Mouse (Mus musculus) myocyte (in vitro differentiated cells): Measurements from ENCODE around the gene Sf3b1. TPM values are rescaled to one million over a fixed set of nuclear protein-coding genes. Genes with fewer than 3 reads are reported as not detected.

Experiments used
- H3K27me3 ChIP-seq: one replicate; pipeline ENCODE4 v1.6.1; 2011; ENCODE audit not compliant: control insufficient read depth, insufficient read depth, insufficient read length
- H3K36me3 ChIP-seq: one replicate; pipeline ENCODE4 v1.6.1; 2011; ENCODE audit not compliant: control insufficient read depth, insufficient read depth
- H3K4me2 ChIP-seq: one replicate; pipeline ENCODE4 v1.6.1; 2011; ENCODE audit warnings: low read depth, control low read depth
- H3K4me3 ChIP-seq: one replicate; pipeline ENCODE4 v1.5.1; 2011; ENCODE audit warnings: mild to moderate bottlenecking, control low read depth, moderate library complexity
- H3K79me2 ChIP-seq: one replicate; pipeline ENCODE4 v1.6.1; 2011; ENCODE audit not compliant: control insufficient read depth, insufficient read depth
- H3ac ChIP-seq: one replicate; pipeline ENCODE4 v1.6.1; 2011; ENCODE audit not compliant: control insufficient read depth, insufficient read length
- CEBPB ChIP-seq: IDR thresholded peaks from 2 replicates; pipeline ENCODE4 v1.6.1; 2011; ENCODE audit warnings: mild to moderate bottlenecking, moderate library complexity; ENCODE audit not compliant: poor library complexity, insufficient read depth, severe bottlenecking
- E2F4 ChIP-seq: IDR thresholded peaks from one replicate; pipeline ENCODE4 v1.6.1; 2011; ENCODE audit warnings: mild to moderate bottlenecking, control low read depth, moderate library complexity; ENCODE audit not compliant: insufficient read depth
- MAX ChIP-seq: IDR thresholded peaks from one replicate; pipeline ENCODE4 v1.6.1; 2011; ENCODE audit warnings: low read depth, mild to moderate bottlenecking, control low read depth
- MYOD1 ChIP-seq, 3 experiments: IDR thresholded peaks; one replicate each; pipeline ENCODE4 v1.6.1; 2011; ENCODE audit warnings: control low read depth in 2 of 3, low read depth in 2 of 3, mild to moderate bottlenecking in 2 of 3, moderate library complexity in 1 of 3; ENCODE audit not compliant: insufficient read length in 2 of 3, control insufficient read depth in 1 of 3
- MYOG ChIP-seq, 3 experiments: IDR thresholded peaks; one replicate each; pipeline ENCODE4 v1.6.1; 2011; ENCODE audit warnings: control low read depth in 2 of 3, low read depth in 2 of 3, mild to moderate bottlenecking in 2 of 3; ENCODE audit not compliant: insufficient read length in 2 of 3, control insufficient read depth in 1 of 3, insufficient read depth in 1 of 3
- POLR2A ChIP-seq: IDR thresholded peaks from one replicate; pipeline ENCODE4 v1.6.1; 2011; ENCODE audit warnings: low read depth, mild to moderate bottlenecking, control low read depth, moderate library complexity; ENCODE audit not compliant: insufficient read length
- POLR2AphosphoS2 ChIP-seq: IDR thresholded peaks from one replicate; pipeline ENCODE4 v1.6.1; 2011; ENCODE audit warnings: low read depth, control low read depth; ENCODE audit not compliant: insufficient read length
- REST ChIP-seq: IDR thresholded peaks from one replicate; pipeline ENCODE4 v1.6.1; 2011; ENCODE audit warnings: mild to moderate bottlenecking, control low read depth, moderate library complexity; ENCODE audit not compliant: insufficient read depth, insufficient read length
- SRF ChIP-seq: IDR thresholded peaks from one replicate; pipeline ENCODE4 v1.6.1; 2011; ENCODE audit warnings: low read depth; ENCODE audit not compliant: control insufficient read depth, insufficient read length
- TCF12 ChIP-seq: IDR thresholded peaks from one replicate; pipeline ENCODE4 v1.6.1; 2011; ENCODE audit warnings: mild to moderate bottlenecking, control low read depth; ENCODE audit not compliant: poor library complexity, insufficient read depth, severe bottlenecking
- TCF3 ChIP-seq: IDR thresholded peaks from one replicate; pipeline ENCODE4 v1.6.1; 2011; ENCODE audit warnings: low read depth, control low read depth; ENCODE audit not compliant: insufficient read length
- USF1 ChIP-seq: IDR thresholded peaks from one replicate; pipeline ENCODE4 v1.6.1; 2011; ENCODE audit warnings: low read depth, mild to moderate bottlenecking, control low read depth, moderate library complexity
- polyA plus RNA-seq: library from polyadenylated mRNA; unstranded; fragments of >200 nt; fragmentation: generic; extraction: Trizol; gene quantifications from one replicate; pipeline ENCODE4 v1.2.1, GENCODE M21; 2012; ENCODE audit warnings: missing spikeins

Sf3b1 gene
- polyA plus RNA-seq, 1 experiment, result 31.8 TPM

DNA sequence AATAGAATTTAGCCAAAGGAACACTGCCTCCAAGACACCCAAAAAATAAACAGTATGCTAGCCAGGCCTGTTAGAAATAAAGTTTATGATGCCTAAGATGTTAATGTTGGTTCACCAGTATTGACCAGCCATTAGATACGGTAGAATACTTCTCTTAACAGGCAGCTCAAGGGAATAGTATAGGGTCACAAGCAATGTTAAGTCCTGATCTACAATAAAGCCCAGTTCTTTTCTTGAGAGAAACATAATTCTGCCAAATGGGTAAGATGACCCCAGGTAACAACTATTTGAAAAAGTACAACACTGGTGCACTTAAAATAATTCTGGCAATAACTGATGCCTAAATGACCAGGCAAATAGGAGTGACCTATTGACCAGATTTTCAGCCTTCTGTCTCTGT lies 685 bp upstream of the Sf3b1 start:
- Histone ChIP-seq H3ac (no peak overlapping the region), H3K4me2 (peak overlapping the region; percentile 63), H3K36me3 (no peaks in the 10 kb centered on the region), H3K79me2 (peaks cover 42% of the 10 kb centered on the region), H3K4me3 (peak overlapping the region; percentile 97), H3K27me3 (no peaks in the 10 kb centered on the region)
- TF ChIP-seq E2F4, result no peak
- TF ChIP-seq USF1, result no peak
- TF ChIP-seq CEBPB, result no peak
- no peak for TF ChIP-seq MYOG (IDR thresholded peaks at IDR 0.05; ENCODE audit: control insufficient read depth in 1 of 3, insufficient read depth in 1 of 3, insufficient read length in 2 of 3, low read depth in 2 of 3)
- no peak for TF ChIP-seq MAX
- no peak for TF ChIP-seq POLR2A
- TF ChIP-seq TCF12, result no peak
- no peak for TF ChIP-seq TCF3
- TF ChIP-seq MYOD1 (IDR thresholded peaks at IDR 0.05; ENCODE audit: control insufficient read depth in 1 of 3, insufficient read length in 2 of 3, low read depth in 2 of 3), result no peak
- TF ChIP-seq POLR2AphosphoS2, result no peak
- no peak for TF ChIP-seq REST
- no peak for TF ChIP-seq SRF

DNA sequence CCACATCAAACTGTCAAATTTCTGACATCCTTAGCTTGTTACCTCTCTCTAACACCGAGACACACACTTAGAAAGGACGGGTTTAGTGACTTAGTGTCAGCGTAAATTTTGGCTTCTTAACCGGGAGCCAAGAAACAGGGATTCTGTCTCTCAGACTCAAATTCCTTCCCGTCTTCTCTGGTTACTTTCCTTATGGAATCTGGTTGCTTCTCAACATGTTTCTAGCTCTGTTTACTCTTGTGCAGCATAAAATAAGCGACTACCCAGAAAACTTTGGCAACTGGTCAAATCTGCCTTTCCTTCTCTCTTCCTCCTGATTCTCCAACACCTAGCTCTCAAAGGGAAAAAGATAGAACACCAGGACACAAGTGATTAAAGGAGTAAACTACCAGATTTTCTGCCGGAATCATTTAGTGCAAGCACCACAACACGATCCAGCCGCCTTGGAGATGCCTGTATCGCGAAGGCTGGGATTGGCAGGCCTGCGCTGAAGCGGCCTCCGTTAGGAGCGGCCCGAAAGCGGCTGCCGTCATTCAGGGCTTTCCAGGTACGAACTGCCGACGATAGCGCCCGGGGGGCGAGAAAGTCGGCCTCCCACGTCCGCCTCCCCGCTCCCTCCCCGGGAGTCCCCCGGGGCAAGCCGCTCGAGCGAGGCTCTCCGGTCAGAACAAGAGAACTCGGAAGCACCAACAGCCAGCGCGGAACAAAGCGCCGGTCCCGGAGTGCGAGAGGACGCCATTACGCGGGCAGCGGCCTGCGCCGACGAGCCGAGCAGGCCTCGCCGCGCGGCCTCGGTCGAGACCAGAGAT lies 633 bp downstream of the Sf3b1 start:
- Histone ChIP-seq H3K4me3 (peak overlapping the region; percentile 97), H3K4me2 (peak overlapping the region; percentile 98), H3K79me2 (peaks cover 55% of the 10 kb centered on the region), H3ac (peak overlapping the region; percentile 98), H3K27me3 (no peaks in the 10 kb centered on the region), H3K36me3 (no peaks in the 10 kb centered on the region)
- TF ChIP-seq MYOG (IDR thresholded peaks at IDR 0.05; ENCODE audit: control insufficient read depth in 1 of 3, insufficient read depth in 1 of 3, insufficient read length in 2 of 3, low read depth in 2 of 3) (no peak), E2F4 (no peak), MYOD1 (IDR thresholded peaks at IDR 0.05; ENCODE audit: control insufficient read depth in 1 of 3, insufficient read length in 2 of 3, low read depth in 2 of 3) (no peak), MAX (no peak), POLR2AphosphoS2 (no peak), CEBPB (no peak), SRF (no peak), USF1 (no peak), POLR2A (no peak), REST (no peak), TCF3 (no peak), TCF12 (no peak)

DNA sequence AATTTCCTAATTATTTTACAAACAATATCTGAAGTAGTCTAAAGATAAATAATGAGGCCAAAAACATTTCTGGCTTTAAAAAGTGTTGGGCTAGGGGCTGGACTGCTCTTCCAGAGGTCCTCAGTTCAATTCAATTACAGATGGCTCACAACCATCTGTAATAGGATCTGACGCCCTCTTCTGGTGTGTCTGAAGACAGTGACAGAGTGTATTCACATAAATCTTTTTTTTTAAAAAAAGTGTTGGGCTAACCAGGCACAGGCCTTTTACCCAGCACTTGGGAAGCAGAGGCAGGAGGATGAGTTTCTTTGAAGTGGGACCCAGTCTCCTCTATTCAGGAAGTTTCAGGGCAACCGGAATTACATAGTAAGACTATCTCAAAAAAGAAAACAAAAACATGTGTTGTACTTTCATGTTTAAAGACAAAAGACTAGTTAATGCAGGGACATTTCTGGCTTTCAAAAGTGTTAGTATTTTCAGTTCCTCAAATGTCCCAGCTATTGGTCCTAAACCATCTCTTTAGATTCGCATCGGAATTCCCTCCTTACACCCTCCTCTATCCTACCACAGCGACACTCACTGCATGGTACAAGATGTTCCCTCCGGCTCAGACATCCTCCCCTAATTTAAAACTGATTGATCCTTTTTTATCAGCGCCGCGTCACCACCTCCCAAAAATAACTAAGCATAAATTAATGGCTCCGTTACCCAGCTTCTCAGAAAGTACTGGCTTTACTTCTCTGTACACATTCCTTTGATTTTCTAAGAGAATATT lies 1.4 kb downstream of the Sf3b1 start:
- peak overlapping the region; percentile 98 for H3ac ChIP-seq
- TF ChIP-seq POLR2A (no peak), MYOG (IDR thresholded peaks at IDR 0.05; ENCODE audit: control insufficient read depth in 1 of 3, insufficient read depth in 1 of 3, insufficient read length in 2 of 3, low read depth in 2 of 3) (no peak), SRF (no peak), TCF3 (no peak), CEBPB (no peak)
- H3K79me2 ChIP-seq, result peaks cover 63% of the 10 kb centered on the region
- no peaks in the 10 kb centered on the region for H3K27me3 ChIP-seq
- H3K4me3 ChIP-seq, result peak overlapping the region; percentile 97
- H3K36me3 ChIP-seq, result no peaks in the 10 kb centered on the region
- peak overlapping the region; percentile 98 for H3K4me2 ChIP-seq

DNA sequence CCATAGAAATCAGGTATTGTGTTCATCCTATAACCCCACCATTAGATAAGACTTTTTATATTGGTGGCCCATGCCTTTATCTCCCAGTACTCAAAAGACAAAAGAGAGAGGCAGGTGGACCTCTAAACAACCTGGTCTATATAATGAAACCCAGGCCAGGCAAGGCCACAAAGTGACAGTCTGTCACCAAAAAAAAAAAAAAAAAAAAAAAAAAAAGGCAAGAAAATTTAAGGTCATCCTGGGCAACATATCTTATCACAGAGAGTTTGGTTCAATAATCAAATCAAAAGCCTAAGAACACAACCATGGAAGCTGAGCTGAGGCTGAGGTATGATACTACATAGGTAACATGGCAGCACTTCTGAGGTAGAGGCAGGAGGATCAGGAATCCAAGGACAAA lies 5.4 kb downstream of the Sf3b1 start:
- no peaks in the 10 kb centered on the region for H3K27me3 ChIP-seq
- peaks cover 100% of the 10 kb centered on the region for H3K79me2 ChIP-seq
- H3ac ChIP-seq, result no peak overlapping the region
- H3K4me3 ChIP-seq, result no peak overlapping the region
- TF ChIP-seq MAX (no peak), USF1 (no peak), REST (no peak), TCF3 (no peak), TCF12 (no peak), POLR2AphosphoS2 (no peak), CEBPB (no peak), E2F4 (no peak), POLR2A (no peak), MYOD1 (IDR thresholded peaks at IDR 0.05; ENCODE audit: control insufficient read depth in 1 of 3, insufficient read length in 2 of 3, low read depth in 2 of 3) (no peak), MYOG (IDR thresholded peaks at IDR 0.05; ENCODE audit: control insufficient read depth in 1 of 3, insufficient read depth in 1 of 3, insufficient read length in 2 of 3, low read depth in 2 of 3) (no peak)
- no peak overlapping the region for H3K4me2 ChIP-seq
- peaks cover 20% of the 10 kb centered on the region for H3K36me3 ChIP-seq
